Mouse (Mus musculus): ENCODE measurements around the gene Cdc42bpa.

Cdc42bpa gene

GRCm38 (mm10) chr1:180031705-180032548 lies 71.7 kb downstream of the Cdc42bpa start:
- no peak for DNase-seq (ENCODE audit: low read depth, low spot score)

- DNase-seq (ENCODE audit: low read depth, low spot score): no peak
Measured at GRCm38 (mm10) chr1:180037461-180037860, 77.2 kb downstream of the Cdc42bpa start.

GRCm38 (mm10) chr1:180044160-180044559 lies 83.9 kb downstream of the Cdc42bpa start:
- no peak for DNase-seq (ENCODE audit: low read depth, low spot score)

- DNase-seq (ENCODE audit: low read depth, low spot score): no peak
Measured at GRCm38 (mm10) chr1:180045172-180045571, 84.9 kb downstream of the Cdc42bpa start.

- DNase-seq (ENCODE audit: low read depth, low spot score): no peak
Measured at GRCm38 (mm10) chr1:180089176-180089575, 128.9 kb downstream of the Cdc42bpa start.

GRCm38 (mm10) chr1:180098426-180098825 lies 138.2 kb downstream of the Cdc42bpa start:
- no peak for DNase-seq (ENCODE audit: low read depth, low spot score)

GRCm38 (mm10) chr1:180104567-180104966 lies 144.3 kb downstream of the Cdc42bpa start:
- no peak for DNase-seq (ENCODE audit: low read depth, low spot score)

GRCm38 (mm10) chr1:180109050-180109449 lies 148.8 kb downstream of the Cdc42bpa start:
- no peak for DNase-seq (ENCODE audit: low read depth, low spot score)

GRCm38 (mm10) chr1:180116525-180116924 lies 156.3 kb downstream of the Cdc42bpa start:
- no peak for DNase-seq (ENCODE audit: low read depth, low spot score)

- DNase-seq (ENCODE audit: low read depth, low spot score): no peak
Measured at GRCm38 (mm10) chr1:180118233-180118632, 158.0 kb downstream of the Cdc42bpa start.

GRCm38 (mm10) chr1:180128077-180128792 lies 168.0 kb downstream of the Cdc42bpa start:
- no peak for DNase-seq (ENCODE audit: low read depth, low spot score)

GRCm38 (mm10) chr1:180131402-180131801 lies 171.1 kb downstream of the Cdc42bpa start:
- no peak for DNase-seq (ENCODE audit: low read depth, low spot score)

- DNase-seq (ENCODE audit: low read depth, low spot score): no peak
Measured at GRCm38 (mm10) chr1:180132187-180132586, 171.9 kb downstream of the Cdc42bpa start.

- DNase-seq (ENCODE audit: low read depth, low spot score): no peak
Measured at GRCm38 (mm10) chr1:180139158-180139557, 178.9 kb downstream of the Cdc42bpa start.

GRCm38 (mm10) chr1:180140970-180141369 lies 180.7 kb downstream of the Cdc42bpa start:
- DNase-seq (ENCODE audit: low read depth, low spot score): no peak

GRCm38 (mm10) chr1:180148036-180148435 lies 187.8 kb downstream of the Cdc42bpa start:
- no peak for DNase-seq (ENCODE audit: low read depth, low spot score)

GRCm38 (mm10) chr1:180148563-180148962 lies 188.3 kb downstream of the Cdc42bpa start:
- no peak for DNase-seq (ENCODE audit: low read depth, low spot score)

GRCm38 (mm10) chr1:180151191-180151590 lies 190.9 kb downstream of the Cdc42bpa start:
- DNase-seq (ENCODE audit: low read depth, low spot score): no peak

- DNase-seq (ENCODE audit: low read depth, low spot score): no peak
Measured at GRCm38 (mm10) chr1:180158648-180159047, 198.4 kb downstream of the Cdc42bpa start.

GRCm38 (mm10) chr1:180160545-180160944 lies 200.3 kb downstream of the Cdc42bpa start:
- no peak for DNase-seq (ENCODE audit: low read depth, low spot score)

- no peak for DNase-seq (ENCODE audit: low read depth, low spot score)
Measured at GRCm38 (mm10) chr1:180161160-180161559, 200.9 kb downstream of the Cdc42bpa start.

- DNase-seq (ENCODE audit: low read depth, low spot score): no peak
Measured at GRCm38 (mm10) chr1:180161566-180162355, 201.5 kb downstream of the Cdc42bpa start.
